Mouse (Mus musculus): ENCODE results near the gene Tspan15.

DNA sequence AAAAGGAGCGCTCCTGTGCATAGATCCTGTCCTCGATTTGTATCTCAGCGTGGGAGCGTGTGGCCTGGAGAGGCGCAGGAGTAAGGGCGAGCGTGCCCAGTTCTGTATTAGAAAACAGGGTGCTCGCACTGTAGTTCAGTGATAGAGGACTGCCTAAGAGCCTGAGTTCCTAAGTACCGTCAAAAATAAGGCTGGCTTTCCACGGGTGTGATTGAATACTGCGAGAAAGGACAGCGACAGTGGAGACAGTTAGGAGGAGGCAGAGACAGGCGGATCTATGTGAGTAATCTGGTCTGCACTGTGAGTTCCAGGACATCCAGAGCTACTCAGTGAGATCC, 313 bp upstream of the Tspan15 start:
- TF ChIP-seq CTCF (IDR thresholded peaks at IDR 0.05; ENCODE audit: low read depth, low read length) = no peak
- TF ChIP-seq POLR2A (IDR thresholded peaks at IDR 0.05; ENCODE audit: insufficient read depth, low read length) = no peak
